Mouse (Mus musculus): ENCODE measurements around the gene Smarca1.

GRCm38 (mm10) chrX:47920541-47920940 is 27.8 kb upstream of the Smarca1 start:
- TF ChIP-seq CTCF (IDR thresholded peaks at IDR 0.05; ENCODE audit: insufficient read depth, low read depth, low read length) (no peak), POLR2A (IDR thresholded peaks at IDR 0.05; ENCODE audit: insufficient read depth, low read depth, low read length) (no peak)

Measured in olfactory bulb, adult 2 months (tissue).